Mouse (Mus musculus) thymus, adult 2 months (tissue): ENCODE results near the gene Rsrc1. TPM values are rescaled to one million over a fixed set of nuclear protein-coding genes. Genes with fewer than 3 reads are reported as not detected.
"Not testable (repeated sequence)": the region's sequence is repeated elsewhere in the genome, so short reads cannot be mapped to it uniquely, and the experiment has no call there.

ENCODE experiments used
- DNase-seq: peaks from one replicate; pipeline ENCODE4 v3.0.0; 2021
- H3K27ac ChIP-seq: fragments of 200-500 bp; 2 replicates; pipeline ENCODE4 v1.5.1; 2012; ENCODE audit warnings: low read length, control low read depth; ENCODE audit not compliant: control insufficient read depth, insufficient read depth
- H3K27me3 ChIP-seq: fragments of 200-500 bp; 2 replicates; pipeline ENCODE4 v1.6.1; 2012; ENCODE audit warnings: mild to moderate bottlenecking, low read length, moderate library complexity, mixed read lengths; ENCODE audit not compliant: control insufficient read depth, insufficient read depth
- H3K36me3 ChIP-seq: fragments of 200-500 bp; 2 replicates; pipeline ENCODE4 v1.6.1; 2012; ENCODE audit warnings: mild to moderate bottlenecking, low read length, moderate library complexity; ENCODE audit not compliant: control insufficient read depth, insufficient read depth
- H3K4me1 ChIP-seq: fragments of 200-500 bp; replicated peaks from 2 replicates; pipeline ENCODE4 v1.6.1; 2012; ENCODE audit warnings: low read length; ENCODE audit not compliant: control insufficient read depth, insufficient read depth
- H3K4me3 ChIP-seq: fragments of 200-500 bp; 2 replicates; pipeline ENCODE4 v1.5.1; 2012; ENCODE audit warnings: mild to moderate bottlenecking, low read length, control low read depth, moderate library complexity; ENCODE audit not compliant: control insufficient read depth, insufficient read depth
- CTCF ChIP-seq: fragments of 200-500 bp; IDR thresholded peaks from 2 replicates; pipeline ENCODE4 v1.5.1; 2012; ENCODE audit warnings: mild to moderate bottlenecking, control low read depth, low read length, moderate library complexity, borderline replicate concordance; ENCODE audit not compliant: control insufficient read depth, poor library complexity, insufficient read depth; ENCODE audit errors: extremely low read depth
- POLR2A ChIP-seq: fragments of 200-500 bp; IDR thresholded peaks from 2 replicates; pipeline ENCODE4 v1.6.1; 2012; ENCODE audit warnings: mild to moderate bottlenecking, low read length, control low read depth, moderate library complexity; ENCODE audit not compliant: control insufficient read depth, poor library complexity, insufficient read depth; ENCODE audit errors: extremely low read depth
- WGBS: fragments of 180-500 bp; shearing (Covaris S2); methylation state at CpG from one replicate; pipeline ENCODE4 v1.1.7; 2018; 5-methylcytosine and 5-hydroxymethylcytosine counted together
- polyA plus RNA-seq: library from polyadenylated mRNA; depleted of rRNA; stranded (reverse); fragments of >200 nt; gene quantifications from 2 replicates; pipeline ENCODE4 v1.2.3, GENCODE M21; 2012

Gene Rsrc1
- polyA plus RNA-seq, 1 experiment, result 5.1 TPM

DNA sequence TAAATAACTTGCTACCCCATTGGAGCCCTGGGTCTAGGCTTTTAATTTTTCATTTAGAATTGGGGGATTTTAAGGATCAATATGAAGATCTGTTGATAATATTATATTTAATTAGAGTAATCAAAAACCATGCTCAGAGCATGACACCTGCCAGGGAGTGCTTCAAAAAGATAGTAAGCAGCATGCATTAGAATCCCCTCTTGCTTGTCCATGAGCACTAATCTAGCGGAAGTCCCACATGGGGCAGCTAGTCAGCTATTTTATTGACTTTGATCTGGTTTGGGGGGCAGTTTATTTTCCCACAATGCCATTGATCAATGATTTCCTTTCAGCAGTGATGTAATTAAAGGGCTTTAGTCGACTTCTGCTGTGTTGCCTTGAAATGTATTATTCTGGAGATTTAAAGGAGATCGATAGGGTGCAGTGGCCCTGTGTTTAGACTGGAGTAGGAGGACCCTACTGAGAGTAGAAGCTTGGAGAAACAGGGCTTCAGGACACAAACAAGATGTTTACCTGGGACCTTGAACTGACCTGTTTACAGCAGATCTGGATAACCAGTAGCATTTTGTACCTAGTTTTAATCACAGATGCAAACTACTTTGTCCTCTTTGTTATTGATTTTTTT, 251.5 kb downstream of the Rsrc1 start:
- no peak for TF ChIP-seq CTCF
- TF ChIP-seq POLR2A, result no peak
- DNase-seq, result no peak
- H3K27ac ChIP-seq, result no peak overlapping the region
- 90% methylated on average over 3 of the region's 3 CpGs for WGBS
- H3K27me3 ChIP-seq, result no peaks in the 10 kb centered on the region
- no peaks in the 10 kb centered on the region for H3K4me1 ChIP-seq
- no peaks in the 10 kb centered on the region for H3K36me3 ChIP-seq
- no peak overlapping the region for H3K4me3 ChIP-seq

DNA sequence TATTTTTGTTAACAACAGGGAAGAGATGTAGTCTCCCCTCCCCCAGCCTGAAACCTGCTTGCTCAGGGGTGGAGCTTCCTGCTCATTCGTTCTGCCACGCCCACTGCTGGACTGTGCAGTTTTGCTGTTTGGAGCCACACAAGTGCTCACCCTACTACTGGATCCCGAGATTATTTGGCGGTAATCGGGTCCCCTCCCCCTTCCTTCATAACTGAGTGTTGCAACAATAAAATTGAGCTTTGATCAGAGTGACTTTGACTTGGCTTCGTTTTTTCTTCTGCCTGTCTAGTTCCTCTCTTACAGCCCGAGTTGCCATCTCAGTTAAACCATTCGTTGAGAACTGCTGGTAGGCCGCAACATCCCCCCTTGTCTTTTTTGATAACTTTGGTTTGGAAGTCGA, 261.3 kb downstream of the Rsrc1 start:
- H3K27ac ChIP-seq, H3K36me3 ChIP-seq, DNase-seq, H3K27me3 ChIP-seq, H3K4me1 ChIP-seq, H3K4me3 ChIP-seq: not testable (repeated sequence)
- 96% methylated on average over 10 of the region's 10 CpGs for WGBS

DNA sequence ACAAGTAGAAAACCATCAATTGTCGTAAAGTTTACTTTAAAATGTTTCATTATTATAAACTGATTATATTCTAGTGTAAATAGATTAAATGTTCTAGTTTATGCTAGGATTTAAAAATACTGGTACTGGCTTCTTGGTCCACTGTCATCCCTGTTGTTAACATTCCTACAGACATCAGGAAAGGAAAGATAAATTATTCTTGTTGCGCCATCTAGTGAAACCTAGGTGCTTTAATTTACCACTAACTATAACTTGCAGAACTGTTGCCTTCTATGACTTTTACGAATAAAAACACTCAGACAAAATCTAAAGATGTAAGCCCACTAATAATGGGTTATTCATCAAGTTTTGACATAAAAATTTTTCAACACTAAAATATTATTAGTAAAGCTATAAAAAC, 286.3 kb downstream of the Rsrc1 start:
- Histone ChIP-seq H3K27ac (no peak overlapping the region), H3K4me3 (no peak overlapping the region), H3K4me1 (no peaks in the 10 kb centered on the region), H3K27me3 (no peaks in the 10 kb centered on the region), H3K36me3 (no peaks in the 10 kb centered on the region)
- WGBS, result 86% methylated on average over 3 of the region's 3 CpGs
- no peak for DNase-seq
- TF ChIP-seq POLR2A (no peak), CTCF (no peak)

DNA sequence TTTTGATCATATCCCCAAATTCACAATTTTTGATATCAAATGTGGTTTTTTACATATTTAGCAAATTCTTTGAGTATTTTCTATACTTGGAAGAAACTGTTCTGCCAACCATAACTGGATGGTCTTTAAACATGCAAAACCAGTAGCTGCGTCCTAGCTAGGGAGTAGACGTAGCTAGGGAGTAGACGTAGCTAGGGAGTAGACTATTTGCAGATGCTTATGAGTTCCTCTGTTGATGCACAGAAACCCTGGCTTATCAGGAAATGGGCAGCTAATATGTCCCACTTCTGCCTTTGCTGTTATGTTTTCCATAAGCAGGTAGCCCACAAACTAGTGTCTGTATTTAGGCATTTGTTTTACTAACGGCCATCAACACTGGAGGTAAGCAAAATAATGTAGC, 298.6 kb downstream of the Rsrc1 start:
- no peaks in the 10 kb centered on the region for H3K4me1 ChIP-seq
- no peak for DNase-seq
- 97% methylated on average over 4 of the region's 4 CpGs for WGBS
- no peak overlapping the region for H3K27ac ChIP-seq
- TF ChIP-seq POLR2A, result no peak
- TF ChIP-seq CTCF, result no peak
- no peaks in the 10 kb centered on the region for H3K27me3 ChIP-seq
- H3K4me3 ChIP-seq, result no peak overlapping the region
- no peaks in the 10 kb centered on the region for H3K36me3 ChIP-seq

DNA sequence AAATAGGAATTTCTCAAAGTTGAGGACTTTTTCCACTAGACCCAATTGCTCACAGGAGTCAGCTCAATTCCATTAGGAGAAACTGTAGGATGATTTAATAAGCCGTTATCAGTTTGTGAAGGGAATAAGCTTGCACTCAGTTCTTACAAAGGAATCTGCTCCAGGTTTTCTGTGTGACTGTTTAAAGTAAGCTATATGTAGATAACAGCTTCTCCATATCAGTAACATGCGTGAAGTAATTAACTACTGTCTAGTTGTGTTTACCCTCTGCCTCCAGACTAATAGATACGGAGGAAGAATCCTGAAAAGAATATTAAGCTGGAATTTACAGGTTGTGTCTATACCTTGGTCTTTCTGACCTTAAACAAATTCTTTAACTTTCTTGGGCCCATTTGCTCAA, 299.1 kb downstream of the Rsrc1 start:
- no peaks in the 10 kb centered on the region for H3K27me3 ChIP-seq
- H3K36me3 ChIP-seq, result no peaks in the 10 kb centered on the region
- no peak overlapping the region for H3K27ac ChIP-seq
- H3K4me1 ChIP-seq, result no peaks in the 10 kb centered on the region
- WGBS, result 95% methylated on average over 3 of the region's 3 CpGs
- DNase-seq, result no peak
- H3K4me3 ChIP-seq, result no peak overlapping the region
- TF ChIP-seq CTCF (no peak), POLR2A (no peak)

DNA sequence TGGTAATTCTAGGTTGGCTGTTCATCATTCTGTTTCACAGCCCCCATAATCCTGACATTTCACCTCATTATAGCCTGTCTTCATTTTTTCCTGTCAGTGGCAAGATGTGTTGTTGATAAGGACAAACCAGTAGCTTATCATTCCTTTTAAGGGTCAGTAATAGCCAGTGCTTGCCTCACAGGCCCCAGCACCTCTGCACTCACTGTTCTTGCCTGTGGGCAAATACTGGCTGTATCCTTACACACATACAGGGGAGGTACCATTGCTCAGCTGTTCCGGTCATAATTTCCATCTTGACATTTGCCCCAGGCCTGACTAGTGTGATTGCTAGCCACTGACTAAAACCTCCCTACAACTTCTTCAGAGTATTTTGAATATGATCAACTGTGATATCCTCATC, 302.8 kb downstream of the Rsrc1 start:
- TF ChIP-seq CTCF, result no peak
- no peak for TF ChIP-seq POLR2A
- no peaks in the 10 kb centered on the region for H3K36me3 ChIP-seq
- no peaks in the 10 kb centered on the region for H3K4me1 ChIP-seq
- no peak for DNase-seq
- 98% methylated on average over 1 of the region's 1 CpGs for WGBS
- H3K27ac ChIP-seq, result no peak overlapping the region
- no peaks in the 10 kb centered on the region for H3K27me3 ChIP-seq
- no peak overlapping the region for H3K4me3 ChIP-seq

DNA sequence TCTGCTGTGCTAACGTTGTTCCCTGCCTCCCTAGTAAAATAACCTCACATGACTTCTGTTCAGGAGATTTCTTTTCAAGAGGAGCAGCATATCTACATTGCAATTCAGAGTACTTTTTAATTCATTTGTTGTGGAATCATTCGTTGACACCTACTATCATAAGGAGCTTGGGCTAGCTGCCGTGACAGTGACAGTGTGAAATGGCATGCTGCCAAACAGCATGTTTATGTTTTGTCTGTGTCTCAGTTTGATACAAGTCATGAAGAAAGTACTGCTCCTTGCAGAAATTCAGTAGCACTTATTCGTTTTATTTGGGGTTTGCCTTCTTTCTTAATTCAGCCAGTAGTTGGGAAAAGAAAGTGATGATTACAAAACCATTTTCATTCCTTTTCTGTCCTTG, 303.7 kb downstream of the Rsrc1 start:
- 91% methylated on average over 4 of the region's 4 CpGs for WGBS
- TF ChIP-seq CTCF (no peak), POLR2A (no peak)
- no peak for DNase-seq
- Histone ChIP-seq H3K36me3 (no peaks in the 10 kb centered on the region), H3K4me1 (no peaks in the 10 kb centered on the region), H3K27ac (no peak overlapping the region), H3K4me3 (no peak overlapping the region), H3K27me3 (no peaks in the 10 kb centered on the region)
